Mouse (Mus musculus) C2C12 (cell line): ENCODE results near the gene Gm9837. TPM values are rescaled to one million over a fixed set of nuclear protein-coding genes. Genes with fewer than 3 reads are reported as not detected.

Experiments
- H3K27me3 ChIP-seq: one replicate; pipeline ENCODE4 v1.6.1; 2011; ENCODE audit not compliant: control insufficient read depth, insufficient read depth, insufficient read length
- H3K36me3 ChIP-seq: one replicate; pipeline ENCODE4 v1.6.1; 2011; ENCODE audit not compliant: control insufficient read depth, insufficient read depth
- H3K4me3 ChIP-seq: one replicate; pipeline ENCODE4 v1.5.1; 2011; ENCODE audit warnings: mild to moderate bottlenecking, control low read depth; ENCODE audit not compliant: poor library complexity, insufficient read depth, severe bottlenecking
- H3K79me2 ChIP-seq: one replicate; pipeline ENCODE4 v1.6.1; 2011; ENCODE audit not compliant: control insufficient read depth, insufficient read depth
- H3K79me3 ChIP-seq: one replicate; pipeline ENCODE4 v1.6.1; 2011; ENCODE audit warnings: low read depth, control low read depth
- H3ac ChIP-seq: one replicate; pipeline ENCODE3; 2011; ENCODE audit warnings: low read depth; ENCODE audit not compliant: control insufficient read depth, insufficient read length
- CEBPB ChIP-seq: IDR thresholded peaks from one replicate; pipeline ENCODE4 v1.6.1; 2011; ENCODE audit warnings: low read depth, mild to moderate bottlenecking, control low read depth, moderate library complexity
- CTCF ChIP-seq: IDR thresholded peaks from one replicate; pipeline ENCODE4 v1.5.1; 2011; ENCODE audit not compliant: control insufficient read depth, insufficient read depth, insufficient read length
- FOSL1 ChIP-seq: IDR thresholded peaks from one replicate; pipeline ENCODE4 v1.8.0; 2011; ENCODE audit warnings: mild to moderate bottlenecking, low read length; ENCODE audit not compliant: poor library complexity, insufficient read depth, severe bottlenecking
- MAX ChIP-seq: IDR thresholded peaks from one replicate; pipeline ENCODE4 v1.6.1; 2011; ENCODE audit warnings: mild to moderate bottlenecking, control low read depth
- MYOD1 ChIP-seq: IDR thresholded peaks from one replicate; pipeline ENCODE4 v1.6.1; 2011; ENCODE audit warnings: low read depth; ENCODE audit not compliant: control insufficient read depth, insufficient read length
- MYOG ChIP-seq: IDR thresholded peaks from one replicate; pipeline ENCODE4 v1.6.1; 2011; ENCODE audit not compliant: control insufficient read depth, insufficient read length; ENCODE audit errors: extremely low read depth
- USF1 ChIP-seq: IDR thresholded peaks from one replicate; pipeline ENCODE4 v1.6.1; 2011; ENCODE audit warnings: low read depth, mild to moderate bottlenecking, control low read depth, moderate library complexity
- polyA plus RNA-seq: library from polyadenylated mRNA; unstranded; fragments of >200 nt; fragmentation: generic; extraction: Trizol; gene quantifications from one replicate; pipeline ENCODE4 v1.2.1, GENCODE M21; 2012; ENCODE audit warnings: missing spikeins

Gm9837 gene
- polyA plus RNA-seq, 1 experiment = not detected

GRCm38 (mm10) chr11:53475620-53476019, 5.3 kb upstream of the Gm9837 start:
- Histone ChIP-seq H3K79me2 (no peaks in the 10 kb centered on the region), H3K79me3 (no peaks in the 10 kb centered on the region), H3K36me3 (no peaks in the 10 kb centered on the region), H3ac (no peak overlapping the region), H3K27me3 (peaks cover 19% of the 10 kb centered on the region), H3K4me3 (no peak overlapping the region)
- TF ChIP-seq FOSL1 (no peak), USF1 (no peak), MYOD1 (no peak)

- H3ac ChIP-seq = no peak overlapping the region
- TF ChIP-seq MAX = no peak
- no peaks in the 10 kb centered on the region for H3K79me2 ChIP-seq
- no peaks in the 10 kb centered on the region for H3K36me3 ChIP-seq
- H3K4me3 ChIP-seq = no peak overlapping the region
- no peaks in the 10 kb centered on the region for H3K79me3 ChIP-seq
- H3K27me3 ChIP-seq = peaks cover 19% of the 10 kb centered on the region
Observed at GRCm38 (mm10) chr11:53472709-53473108, 2.4 kb upstream of the Gm9837 start.

DNA sequence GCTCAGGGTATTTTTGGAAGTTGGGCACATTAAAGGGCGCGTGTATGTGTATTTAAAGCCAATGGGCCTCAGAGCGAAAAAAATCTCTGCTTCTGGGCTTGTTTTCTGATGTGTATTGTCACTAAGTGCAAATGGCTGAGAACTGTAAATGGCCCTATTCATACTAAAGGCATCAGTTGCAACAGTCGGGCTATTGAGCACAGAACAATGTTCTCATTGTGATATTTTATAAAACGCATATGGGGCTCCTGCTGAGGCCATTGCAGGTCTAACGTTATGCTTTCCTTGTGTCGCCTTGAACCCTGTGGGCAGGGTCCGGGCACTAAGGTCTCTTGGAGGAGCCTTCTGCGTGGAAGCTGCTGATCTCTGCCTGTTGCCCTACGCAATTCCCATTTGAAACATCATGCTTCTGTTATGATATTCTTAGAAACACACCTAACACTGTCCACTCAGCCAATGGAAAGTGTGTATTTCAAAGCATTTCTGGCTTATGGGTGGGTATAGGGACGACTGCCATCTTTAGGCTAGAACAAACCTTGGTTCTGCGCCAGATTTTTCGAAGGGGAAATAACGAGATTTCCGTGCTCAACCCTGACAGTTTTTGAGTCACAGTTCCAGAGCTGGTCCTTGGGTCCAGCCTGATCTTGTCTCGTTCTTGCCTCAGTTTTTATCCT, 848 bp downstream of the Gm9837 start:
- Histone ChIP-seq H3K36me3 (no peaks in the 10 kb centered on the region), H3K4me3 (no peak overlapping the region)

DNA sequence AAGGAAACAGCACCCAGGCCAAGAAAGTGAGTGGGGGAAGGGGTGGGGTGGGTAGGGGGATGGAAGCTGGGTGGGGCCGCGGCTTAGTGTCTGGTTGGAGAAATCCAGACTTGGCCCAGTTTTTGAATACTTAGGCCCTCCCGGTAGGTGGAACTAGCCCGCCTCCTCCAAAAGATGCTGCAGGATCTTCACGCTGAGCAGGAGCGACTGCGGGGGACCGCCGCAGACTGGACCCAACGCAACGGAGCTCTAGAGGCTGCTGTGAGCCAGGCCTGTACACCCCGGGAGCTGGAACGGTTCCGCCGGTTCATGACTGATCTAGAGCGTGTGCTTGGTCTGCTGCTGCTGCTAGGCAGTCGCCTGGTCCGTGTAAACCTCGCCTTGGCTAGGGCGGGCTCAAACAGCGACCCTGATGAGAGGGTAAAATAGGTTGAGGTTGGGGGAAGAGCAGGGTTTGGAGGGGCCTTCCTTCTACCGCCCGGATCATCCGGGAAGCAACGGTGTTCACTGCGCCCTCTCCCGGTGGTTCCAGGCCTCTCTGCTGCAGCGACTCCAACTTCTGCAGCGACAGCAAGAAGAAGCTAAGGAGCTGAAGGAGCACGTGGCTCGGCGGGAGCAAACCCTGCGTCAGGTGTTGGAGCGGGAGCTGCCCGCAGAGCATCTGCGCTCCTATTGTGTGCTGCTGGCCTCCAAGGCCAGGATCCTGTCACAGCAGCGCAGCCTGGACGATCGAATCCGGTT, 3.9 kb downstream of the Gm9837 start:
- H3K79me3 ChIP-seq = no peaks in the 10 kb centered on the region
- H3K4me3 ChIP-seq = no peak overlapping the region
- TF ChIP-seq MYOD1 = no peak
- no peak for TF ChIP-seq MAX
- no peak for TF ChIP-seq USF1
- TF ChIP-seq MYOG = no peak
- TF ChIP-seq FOSL1 = no peak
- peak; percentile 17 for TF ChIP-seq CTCF
- TF ChIP-seq CEBPB = no peak
- no peaks in the 10 kb centered on the region for H3K27me3 ChIP-seq
- no peaks in the 10 kb centered on the region for H3K36me3 ChIP-seq
- no peaks in the 10 kb centered on the region for H3K79me2 ChIP-seq
- no peak overlapping the region for H3ac ChIP-seq

More for the DNA sequence above, 848 bp downstream of the Gm9837 start:
- H3K27me3 ChIP-seq = peaks cover 12% of the 10 kb centered on the region
- peak overlapping the region; percentile 51 for H3ac ChIP-seq
- no peaks in the 10 kb centered on the region for H3K79me2 ChIP-seq
- H3K79me3 ChIP-seq = no peaks in the 10 kb centered on the region
- TF ChIP-seq CEBPB (no peak), MAX (no peak), FOSL1 (no peak), MYOD1 (no peak), CTCF (no peak), USF1 (no peak), MYOG (no peak)

GRCm38 (mm10) chr11:53463551-53464424, 6.5 kb downstream of the Gm9837 start:
- TF ChIP-seq CTCF (no peak), MYOG (no peak), FOSL1 (no peak), MAX (no peak), MYOD1 (no peak), CEBPB (no peak), USF1 (no peak)
- H3K79me3 ChIP-seq = no peaks in the 10 kb centered on the region
- H3K36me3 ChIP-seq = no peaks in the 10 kb centered on the region
- H3K4me3 ChIP-seq = no peak overlapping the region
- H3K27me3 ChIP-seq = no peaks in the 10 kb centered on the region
- H3ac ChIP-seq = no peak overlapping the region
- no peaks in the 10 kb centered on the region for H3K79me2 ChIP-seq
